Mouse (Mus musculus): ENCODE data around the gene AC131692.1. TPM values are rescaled to one million over a fixed set of nuclear protein-coding genes. Genes with fewer than 3 reads are reported as not detected.
A peak's percentile ranks its signal among the peaks of the same experiment; 100 is the strongest.
"Not testable (repeated sequence)": the region's sequence is repeated elsewhere in the genome, so short reads cannot be mapped to it uniquely, and the experiment has no call there.

The AC131692.1 gene
- total RNA-seq, 2 experiments from 2014 or later, result not detected

- intact Hi-C loops (cut with DNase I; ENCODE audit: low total_unique reads), result no loop called here
- no peak for DNase-seq
Measured at GRCm38 (mm10) chr19:6105586-6105985, 11.4 kb downstream of the AC131692.1 start, which contains the start of gene Naaladl1. Gene Naaladl1, plus strand, starts transcription at chr19:6105782.

GRCm38 (mm10) chr19:6113116-6113515, 18.9 kb downstream of the AC131692.1 start:
- intact Hi-C loops (cut with DNase I; ENCODE audit: low total_unique reads), result no loop called here
- no peak for DNase-seq

DNA sequence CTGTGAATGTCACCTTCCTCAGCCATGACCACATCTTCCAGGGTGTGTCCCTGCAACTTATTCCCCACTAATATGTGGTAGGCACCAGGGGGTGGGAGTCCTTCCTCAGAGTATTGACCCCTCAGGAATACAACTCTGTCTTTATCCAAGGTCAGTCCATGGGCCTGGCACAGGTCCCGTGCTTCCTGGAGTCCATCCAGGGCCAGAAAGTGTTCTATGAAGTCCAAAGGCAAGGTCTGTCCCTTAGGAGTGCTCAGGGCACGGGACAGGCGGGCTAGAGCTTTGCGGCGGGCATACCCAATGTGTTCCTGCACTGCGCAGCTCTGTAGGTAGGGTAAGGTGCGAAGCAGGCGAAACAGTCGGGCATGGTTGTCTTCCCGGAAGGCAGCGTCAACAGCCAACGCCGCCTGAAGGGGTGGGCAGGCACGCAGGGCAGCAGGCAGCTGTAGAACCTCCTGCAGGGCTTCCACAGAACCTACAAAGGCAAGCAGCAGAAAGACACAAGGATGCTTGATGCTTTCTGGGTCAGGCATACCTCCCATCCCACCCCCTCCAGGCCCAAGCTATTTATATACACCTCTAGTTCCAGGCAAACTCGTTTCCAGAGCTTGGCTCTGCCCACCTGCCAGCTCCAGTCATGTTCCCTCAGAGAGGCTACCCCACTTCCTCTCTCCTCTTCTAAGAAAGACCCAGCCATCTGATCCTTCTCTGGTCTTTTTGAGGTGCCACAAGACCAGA, 22.1 kb downstream of the AC131692.1 start:
- DNase-seq, result no peak
- intact Hi-C loops (cut with DNase I; ENCODE audit: low total_unique reads), result no loop called here

- no peak for DNase-seq
- intact Hi-C loops (cut with DNase I; ENCODE audit: low total_unique reads), result no loop called here
Measured at GRCm38 (mm10) chr19:6117346-6117985, 23.2 kb downstream of the AC131692.1 start.

- DNase-seq, result peak; percentile 87
- intact Hi-C loops (cut with DNase I; ENCODE audit: low total_unique reads), result no loop called here
Measured at GRCm38 (mm10) chr19:6117986-6118676, 23.9 kb downstream of the AC131692.1 start, which contains the start of gene Sac3d1. Gene Sac3d1, minus strand, starts transcription at chr19:6118650.

- intact Hi-C loops (cut with DNase I; ENCODE audit: low total_unique reads), result no loop called here
- no peak for DNase-seq
Measured at GRCm38 (mm10) chr19:6118677-6119185, 24.5 kb downstream of the AC131692.1 start.

DNA sequence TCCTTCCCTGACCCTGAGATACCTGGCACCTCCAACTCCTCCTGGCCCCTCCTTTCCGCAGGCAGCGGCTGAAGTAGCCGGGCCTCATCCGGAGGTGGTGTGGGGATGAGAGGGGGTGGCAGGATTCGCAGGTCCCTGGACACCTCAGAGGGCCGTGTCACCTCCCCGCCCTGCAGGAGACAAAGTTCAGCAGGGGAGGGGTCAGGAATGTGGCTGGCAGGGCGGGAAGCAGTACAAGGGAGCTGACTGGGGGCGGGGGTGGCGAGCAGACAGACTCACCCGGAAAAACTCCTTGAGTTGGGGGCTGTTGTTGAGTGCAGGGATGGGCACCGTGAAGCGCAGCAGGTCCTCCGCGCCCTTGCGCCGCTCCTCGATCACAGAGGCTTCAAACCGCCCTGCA, 27.5 kb downstream of the AC131692.1 start:
- no peak for DNase-seq
- intact Hi-C loops (cut with DNase I; ENCODE audit: low total_unique reads), result loop anchor here (10.0 kb wide), 1 partner anchor 157 kb away; the partner anchor contains the start of gene Pola2

GRCm38 (mm10) chr19:6123330-6123729, 29.1 kb downstream of the AC131692.1 start:
- intact Hi-C loops (cut with DNase I; ENCODE audit: low total_unique reads), result loop anchor here (10.0 kb wide), 1 partner anchor 159 kb away; the partner anchor contains the start of gene Pola2
- no peak for DNase-seq

GRCm38 (mm10) chr19:6124898-6125297, 30.7 kb downstream of the AC131692.1 start:
- intact Hi-C loops (cut with DNase I; ENCODE audit: low total_unique reads), result loop anchor here (10.0 kb wide), 1 partner anchor 160 kb away; the partner anchor contains the start of gene Pola2
- no peak for DNase-seq

DNA sequence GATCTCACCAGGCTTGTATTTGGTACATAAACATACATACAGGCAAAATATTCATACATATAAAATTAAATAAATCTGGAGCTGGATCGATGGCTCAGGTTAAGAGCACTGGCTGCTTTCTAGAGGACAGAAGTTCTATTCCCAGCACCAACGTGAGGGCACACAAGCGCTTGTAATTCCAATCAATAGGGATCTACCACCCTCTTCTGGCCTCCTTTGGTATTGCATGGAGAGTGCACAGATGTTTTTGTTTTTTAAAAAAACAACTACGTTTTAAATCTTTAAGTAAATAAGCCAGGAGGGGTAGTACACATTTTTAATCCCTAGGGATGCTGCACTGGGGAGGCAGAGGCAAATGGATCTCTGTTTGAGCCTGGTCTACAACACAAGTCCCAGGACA, 32.1 kb downstream of the AC131692.1 start:
- no peak for DNase-seq
- intact Hi-C loops (cut with DNase I; ENCODE audit: low total_unique reads), result loop anchor here (10.0 kb wide), 1 partner anchor 161 kb away; the partner anchor contains the start of gene Pola2

GRCm38 (mm10) chr19:6126789-6127580, 32.8 kb downstream of the AC131692.1 start:
- intact Hi-C loops (cut with DNase I; ENCODE audit: low total_unique reads), result loop anchor here (10.0 kb wide), 1 partner anchor 162 kb away; the partner anchor contains the start of gene Pola2
- DNase-seq, result no peak

DNA sequence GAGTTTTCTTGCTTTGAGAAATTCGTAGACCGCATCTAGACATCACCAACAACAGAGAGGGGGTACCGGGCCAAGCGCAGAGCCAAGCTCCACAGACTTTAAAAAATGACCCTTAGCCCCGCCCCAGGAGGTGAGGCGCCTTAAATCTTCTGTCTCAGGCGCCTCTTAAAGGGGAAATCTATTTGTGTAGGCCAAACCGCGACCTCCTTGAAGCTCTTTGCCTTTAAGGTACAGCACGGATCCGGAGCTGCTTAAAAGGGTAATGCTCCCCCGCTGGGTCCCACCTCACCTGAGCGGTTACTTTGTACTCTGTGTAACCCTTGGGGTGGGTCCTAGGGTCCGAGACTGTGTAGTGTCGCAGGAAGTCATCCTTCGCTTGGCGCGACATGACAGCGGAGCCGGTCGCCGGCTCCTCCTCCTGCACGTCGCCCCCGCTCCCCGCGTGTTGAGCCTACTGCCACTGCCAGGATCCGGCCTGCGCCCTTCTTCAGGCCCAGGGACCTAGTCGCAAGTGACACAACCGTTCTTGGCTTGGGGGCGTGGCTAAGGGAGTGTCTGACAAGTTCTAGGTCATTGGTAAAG, 33.6 kb downstream of the AC131692.1 start, which contains the start of gene Snx15:
Gene Snx15 (minus strand): TSS at position 545 of the 582 bp plus-strand sequence.
- DNase-seq, result peak; percentile 96
- intact Hi-C loops (cut with DNase I; ENCODE audit: low total_unique reads), result loop anchor here (10.0 kb wide), 1 partner anchor 163 kb away; the partner anchor contains the start of gene Pola2

DNA sequence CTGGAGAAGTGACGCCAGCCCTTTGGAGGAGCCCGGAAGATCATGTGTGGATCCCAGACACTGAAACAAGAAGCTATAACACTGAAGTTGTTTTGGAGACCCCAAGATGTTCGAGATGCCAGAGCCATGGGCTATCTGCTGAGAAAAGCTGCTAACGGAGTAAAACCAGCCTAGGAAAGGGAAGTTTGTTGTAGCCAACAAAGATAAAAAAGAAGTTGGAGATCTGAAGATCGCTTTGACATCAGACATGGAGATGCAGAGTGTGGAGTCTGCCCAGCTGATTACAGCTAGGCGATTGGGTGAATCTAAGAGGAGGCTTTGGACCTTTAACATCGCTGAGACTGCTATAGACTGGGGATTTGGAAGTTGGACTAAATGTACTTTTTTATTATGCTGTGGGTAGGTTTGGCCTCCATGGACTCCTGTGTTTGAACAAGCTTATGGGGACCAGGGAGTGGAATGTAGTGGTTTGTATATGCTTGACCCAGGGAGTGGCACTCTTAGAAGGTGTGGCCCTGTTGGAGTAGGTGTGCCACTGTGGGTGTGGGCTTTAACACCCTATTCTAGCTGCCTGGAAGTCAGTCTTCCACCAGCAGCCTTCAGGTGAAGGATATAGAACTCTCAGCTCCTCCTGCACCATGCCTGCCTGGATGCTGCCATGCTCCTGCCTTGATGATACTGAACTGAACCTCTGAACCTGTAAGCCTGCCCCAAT, 36.4 kb downstream of the AC131692.1 start:
- intact Hi-C loops (cut with DNase I; ENCODE audit: low total_unique reads); DNase-seq: not testable (repeated sequence)

DNA sequence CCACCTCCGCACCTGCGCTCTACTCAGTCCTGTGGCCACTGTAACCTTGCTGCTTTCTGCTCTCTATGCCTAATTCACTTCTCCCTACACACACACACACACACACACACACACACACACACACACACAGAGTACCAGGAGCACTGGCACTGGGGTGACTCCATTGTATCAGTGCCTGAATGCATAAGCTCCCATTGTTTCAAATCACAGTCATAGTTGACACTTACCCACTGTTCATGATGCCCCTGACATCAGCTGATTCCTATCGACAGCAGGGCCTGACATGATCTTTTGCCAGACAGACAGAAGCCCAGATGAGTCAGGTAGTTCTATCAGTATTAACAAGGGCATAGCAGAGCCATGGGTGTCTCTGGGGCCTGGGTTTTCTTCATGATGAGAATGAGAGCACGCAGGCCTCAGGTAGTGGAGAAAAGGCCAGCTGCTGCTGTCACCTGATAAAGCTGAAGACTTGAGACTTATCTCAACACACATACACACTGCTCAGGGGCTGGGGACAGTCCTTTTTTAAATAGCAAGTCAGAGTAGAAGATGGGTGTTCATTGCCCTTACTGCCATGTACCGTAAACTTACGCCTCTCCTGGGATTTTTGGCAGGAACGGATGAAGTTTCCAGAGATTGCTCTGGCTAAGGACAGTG, 38.1 kb downstream of the AC131692.1 start:
- DNase-seq, result no peak
- intact Hi-C loops (cut with DNase I; ENCODE audit: low total_unique reads), result no loop called here

DNA sequence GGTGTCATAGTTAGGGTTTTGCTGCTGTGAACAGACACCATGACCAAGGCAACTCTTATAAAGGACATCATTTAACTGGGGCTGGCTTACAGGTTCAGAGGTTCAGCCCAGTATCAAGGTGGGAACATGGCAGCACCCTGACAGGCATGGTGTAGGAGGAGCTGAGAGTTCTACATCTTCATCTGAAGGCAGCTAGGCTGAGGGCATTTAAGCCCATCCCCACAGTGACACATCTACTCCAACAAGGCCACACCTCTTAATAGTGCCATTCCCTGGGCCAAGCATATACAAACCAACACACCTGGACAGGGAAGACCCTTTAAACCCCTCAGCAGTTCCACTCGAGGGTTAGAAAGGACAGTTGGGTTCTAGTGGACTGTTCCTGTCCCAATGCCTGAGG, 39.0 kb downstream of the AC131692.1 start:
- intact Hi-C loops (cut with DNase I; ENCODE audit: low total_unique reads); DNase-seq: not testable (repeated sequence)

DNA sequence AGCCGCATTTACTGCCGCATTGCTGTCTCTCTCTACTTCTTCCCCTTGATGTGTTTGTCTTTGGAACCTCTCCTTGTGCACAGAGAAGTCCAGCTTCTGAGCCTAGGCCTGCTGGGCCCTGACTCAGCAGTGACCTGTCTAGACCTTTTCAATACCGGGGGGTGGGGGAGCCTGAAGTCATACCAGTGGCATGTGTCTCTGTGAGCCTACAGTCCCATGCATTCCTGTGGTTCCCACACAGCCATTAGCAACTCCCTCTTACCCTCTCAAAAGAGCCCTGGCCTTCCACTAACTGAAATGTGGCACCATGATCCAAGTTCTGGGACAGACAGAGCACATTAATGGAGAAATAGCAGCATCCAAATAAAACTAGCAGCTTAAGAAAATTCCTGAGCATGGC, 42.2 kb downstream of the AC131692.1 start:
- no peak for DNase-seq
- intact Hi-C loops (cut with DNase I; ENCODE audit: low total_unique reads), result loop anchor here (5.0 kb wide), 1 partner anchor 96 kb away; no protein-coding TSS in a partner anchor

DNA sequence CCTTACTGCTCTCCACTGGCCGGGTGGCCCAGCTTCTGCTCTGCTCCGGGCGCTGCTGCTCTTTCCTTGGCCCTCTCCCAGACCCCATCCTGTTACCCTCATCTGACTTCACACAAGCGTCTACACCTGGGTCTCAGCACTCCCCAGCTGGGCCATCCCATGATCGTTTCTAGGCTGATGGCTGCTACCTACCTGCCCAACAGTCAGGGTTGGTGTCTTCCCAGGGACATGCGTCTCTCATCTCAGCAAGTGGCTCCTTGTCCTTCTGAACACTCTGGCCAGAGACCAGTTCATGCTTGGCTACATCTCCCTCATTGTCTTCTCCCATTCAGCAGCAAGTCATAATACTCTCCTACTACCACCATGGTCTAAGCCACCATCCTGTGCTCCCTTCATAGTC, 45.5 kb downstream of the AC131692.1 start:
- DNase-seq, result no peak
- intact Hi-C loops (cut with DNase I; ENCODE audit: low total_unique reads), result loop anchor here (5.0 kb wide), 1 partner anchor 93 kb away; no protein-coding TSS in a partner anchor

Measured in gastrocnemius, postnatal 14 days (tissue).